Mouse (Mus musculus) spleen, adult 2 months (tissue): ENCODE data around the gene Akap2. TPM values are rescaled to one million over a fixed set of nuclear protein-coding genes. Genes with fewer than 3 reads are reported as not detected.

ENCODE experiments used
- DNase-seq, 2 experiments: peaks; one replicate each; pipeline versions ENCODE4 v3.0.0 to v3.0.0-alpha.2; 2012 to 2021; ENCODE audit warnings: low spot score in 2 of 2, low read depth in 1 of 2
- H3K27ac ChIP-seq: fragments of 200-500 bp; 2 replicates; pipeline ENCODE4 v1.5.1; 2012; ENCODE audit warnings: low read length, inconsistent platforms; ENCODE audit not compliant: insufficient read depth
- H3K27me3 ChIP-seq: fragments of 200-500 bp; 2 replicates; pipeline ENCODE4 v1.6.1; 2012; ENCODE audit warnings: mild to moderate bottlenecking, moderate library complexity, low read length, inconsistent platforms; ENCODE audit not compliant: control insufficient read depth, insufficient read depth
- H3K36me3 ChIP-seq: fragments of 200-500 bp; 2 replicates; pipeline ENCODE4 v1.6.1; 2012; ENCODE audit warnings: mild to moderate bottlenecking, low read length, inconsistent platforms; ENCODE audit not compliant: control insufficient read depth, insufficient read depth
- H3K4me1 ChIP-seq: fragments of 200-500 bp; 2 replicates; pipeline ENCODE4 v1.6.1; 2011; ENCODE audit warnings: inconsistent platforms; ENCODE audit not compliant: control insufficient read depth, insufficient read depth, insufficient read length
- H3K4me3 ChIP-seq: fragments of 200-500 bp; 2 replicates; pipeline ENCODE4 v1.5.1; 2011; ENCODE audit warnings: mild to moderate bottlenecking, inconsistent platforms; ENCODE audit not compliant: insufficient read depth, insufficient read length; ENCODE audit errors: extremely low read depth
- CTCF ChIP-seq: fragments of 200-500 bp; IDR thresholded peaks from 2 replicates; pipeline ENCODE4 v1.5.1; 2011; ENCODE audit warnings: mild to moderate bottlenecking, inconsistent platforms; ENCODE audit not compliant: insufficient read depth, insufficient read length, insufficient replicate concordance; ENCODE audit errors: extremely low read depth
- POLR2A ChIP-seq: fragments of 200-500 bp; IDR thresholded peaks from 2 replicates; pipeline ENCODE4 v1.6.1; 2011; ENCODE audit warnings: low read depth, low read length, inconsistent platforms
- WGBS: fragments of 180-500 bp; shearing (Covaris S2); methylation state at CpG from one replicate; pipeline ENCODE4 v1.1.7; 2018; 5-methylcytosine and 5-hydroxymethylcytosine counted together
- polyA plus RNA-seq: library from polyadenylated mRNA; depleted of rRNA; stranded (reverse); fragments of >200 nt; gene quantifications from 2 replicates; pipeline ENCODE4 v1.2.3, GENCODE M21; 2012

The Akap2 gene
- polyA plus RNA-seq, 1 experiment = 23.6 TPM

- no peaks in the 10 kb centered on the region for H3K36me3 ChIP-seq
- H3K4me3 ChIP-seq = no peak overlapping the region
- H3K4me1 ChIP-seq = peaks cover 6% of the 10 kb centered on the region; the same call in 1 of the 2 replicates
- DNase-seq = no peak
- H3K27ac ChIP-seq = no peak overlapping the region
- H3K27me3 ChIP-seq = no peaks in the 10 kb centered on the region
- WGBS = 89% methylated on average over 7 of the region's 7 CpGs
- TF ChIP-seq POLR2A = no peak
- TF ChIP-seq CTCF = no peak
Measured at GRCm38 (mm10) chr4:57826272-57826671, 108.8 kb downstream of the Akap2 start.

- no peak overlapping the region for H3K27ac ChIP-seq
- no peak for DNase-seq
- H3K27me3 ChIP-seq = no peaks in the 10 kb centered on the region
- no peaks in the 10 kb centered on the region for H3K36me3 ChIP-seq
- 92% methylated on average over 9 of the region's 9 CpGs for WGBS
- no peak for TF ChIP-seq POLR2A
- no peak for TF ChIP-seq CTCF
- H3K4me1 ChIP-seq = peaks cover 4% of the 10 kb centered on the region
- no peak overlapping the region for H3K4me3 ChIP-seq
Measured at GRCm38 (mm10) chr4:57829131-57829530, 111.7 kb downstream of the Akap2 start.

- 90% methylated on average over 3 of the region's 3 CpGs for WGBS
- Histone ChIP-seq H3K27me3 (no peaks in the 10 kb centered on the region), H3K4me3 (no peak overlapping the region), H3K4me1 (peaks cover 6% of the 10 kb centered on the region), H3K36me3 (no peaks in the 10 kb centered on the region), H3K27ac (no peak overlapping the region)
- DNase-seq = no peak
- no peak for TF ChIP-seq CTCF
- no peak for TF ChIP-seq POLR2A
Measured at GRCm38 (mm10) chr4:57829740-57830139, 112.3 kb downstream of the Akap2 start.

GRCm38 (mm10) chr4:57832318-57832717 is 114.9 kb downstream of the Akap2 start:
- WGBS = 18% methylated on average over 7 of the region's 7 CpGs
- DNase-seq = no peak
- Histone ChIP-seq H3K36me3 (no peaks in the 10 kb centered on the region), H3K4me1 (peaks cover 6% of the 10 kb centered on the region), H3K27me3 (no peaks in the 10 kb centered on the region), H3K27ac (peak overlapping the region; percentile 37; the same call in 1 of the 2 replicates), H3K4me3 (no peak overlapping the region)
- no peak for TF ChIP-seq POLR2A
- TF ChIP-seq CTCF = no peak

- H3K4me3 ChIP-seq = no peak overlapping the region
- H3K36me3 ChIP-seq = no peaks in the 10 kb centered on the region
- TF ChIP-seq POLR2A (no peak), CTCF (no peak)
- no peaks in the 10 kb centered on the region for H3K27me3 ChIP-seq
- 76% methylated on average over 4 of the region's 4 CpGs for WGBS
- peaks cover 6% of the 10 kb centered on the region for H3K4me1 ChIP-seq
- DNase-seq = no peak
- no peak overlapping the region for H3K27ac ChIP-seq
Measured at GRCm38 (mm10) chr4:57833060-57833459, 115.6 kb downstream of the Akap2 start.

- Histone ChIP-seq H3K4me1 (peaks cover 6% of the 10 kb centered on the region), H3K27me3 (no peaks in the 10 kb centered on the region), H3K4me3 (no peak overlapping the region), H3K27ac (no peak overlapping the region), H3K36me3 (no peaks in the 10 kb centered on the region)
- TF ChIP-seq POLR2A = no peak
- no peak for TF ChIP-seq CTCF
- peak in 1 of 2 experiments; percentile 38 for DNase-seq
- WGBS = 68% methylated on average over 4 of the region's 4 CpGs
Measured at GRCm38 (mm10) chr4:57834141-57834540, 116.7 kb downstream of the Akap2 start.

- 87% methylated on average over 9 of the region's 9 CpGs for WGBS
- Histone ChIP-seq H3K4me3 (no peak overlapping the region), H3K27ac (no peak overlapping the region), H3K27me3 (no peaks in the 10 kb centered on the region), H3K36me3 (no peaks in the 10 kb centered on the region), H3K4me1 (peaks cover 6% of the 10 kb centered on the region; the same call in 1 of the 2 replicates)
- TF ChIP-seq POLR2A = no peak
- no peak for TF ChIP-seq CTCF
- no peak for DNase-seq
Measured at GRCm38 (mm10) chr4:57837089-57837488, 119.6 kb downstream of the Akap2 start.

- no peak overlapping the region for H3K4me3 ChIP-seq
- peaks cover under 1% of the 10 kb centered on the region; the same call in 1 of the 2 replicates for H3K4me1 ChIP-seq
- 80% methylated on average over 4 of the region's 4 CpGs for WGBS
- TF ChIP-seq CTCF (no peak), POLR2A (no peak)
- no peaks in the 10 kb centered on the region for H3K27me3 ChIP-seq
- DNase-seq = no peak
- no peaks in the 10 kb centered on the region for H3K36me3 ChIP-seq
- no peak overlapping the region; the same call in 1 of the 2 replicates for H3K27ac ChIP-seq
Measured at GRCm38 (mm10) chr4:57839343-57839742, 121.9 kb downstream of the Akap2 start.
